Mouse (Mus musculus) kidney, postnatal 36 days (tissue): ENCODE measurements at regions not wholly inside any gene's neighbourhood (a gene's known extent, or its start where the extent isn't known, plus 50 kb on each side); places are given as distances from the start of the nearest gene placed in this dataset.

Source experiments
- DNase-seq, 2 experiments: peaks; one replicate each; pipeline ENCODE4 v3.0.0; 2021 to 2022; ENCODE audit warnings: mixed read lengths in 2 of 2

DNA sequence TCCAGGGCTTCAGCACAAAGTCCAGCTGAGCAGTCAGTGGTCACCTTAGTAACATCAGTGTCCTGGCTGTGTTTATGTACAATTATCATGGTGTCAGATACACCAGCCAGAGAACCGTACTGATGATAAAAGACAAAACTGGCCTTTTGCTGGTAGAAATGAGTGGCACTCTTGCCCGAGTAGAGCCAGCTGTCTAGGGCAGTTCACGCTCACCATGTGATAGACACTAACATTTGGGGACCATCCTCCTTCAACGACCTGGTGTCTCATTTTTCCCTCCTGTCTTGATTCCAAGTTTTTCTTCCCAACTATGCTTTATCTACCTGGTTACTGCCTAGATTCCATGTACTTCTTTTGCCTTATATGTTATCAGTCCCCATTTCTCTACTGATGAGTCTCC lies 349.3 kb downstream of the Lpin1 start:
- DNase-seq: no peak

- DNase-seq: no peak
Measured at GRCm38 (mm10) chr12:16260981-16261380, 349.8 kb downstream of the Lpin1 start.

DNA sequence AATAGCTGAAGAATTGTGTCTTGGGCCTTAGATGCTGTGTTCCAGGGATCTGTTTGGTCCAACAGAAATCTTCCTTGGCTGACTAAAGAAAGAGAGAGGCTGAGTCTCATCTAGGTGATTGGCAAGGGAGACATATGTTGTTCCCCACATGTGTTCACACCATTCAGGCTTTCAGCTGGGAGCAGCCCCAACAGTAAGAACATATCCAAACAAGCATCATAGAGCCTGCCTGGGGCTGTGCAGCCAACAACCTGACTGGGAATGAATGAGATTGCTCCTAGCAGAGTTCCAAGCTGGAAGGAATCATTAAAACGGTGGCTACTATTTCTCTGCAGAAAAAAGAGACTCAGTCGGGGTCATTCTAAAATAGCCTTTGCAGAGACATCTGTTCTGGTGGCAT lies 350.3 kb downstream of the Lpin1 start:
- no peak for DNase-seq

GRCm38 (mm10) chr12:16250621-16251020 lies 360.1 kb downstream of the Lpin1 start:
- DNase-seq: no peak

GRCm38 (mm10) chr12:16250096-16250495 lies 360.7 kb downstream of the Lpin1 start:
- DNase-seq: no peak

GRCm38 (mm10) chr12:16239792-16240191 lies 371.0 kb downstream of the Lpin1 start:
- no peak for DNase-seq

GRCm38 (mm10) chr12:16237498-16237897 lies 373.3 kb downstream of the Lpin1 start:
- DNase-seq: no peak

- peak in 1 of 2 experiments; percentile 44 for DNase-seq
Measured at GRCm38 (mm10) chr12:16233559-16233958, 377.2 kb downstream of the Lpin1 start.

GRCm38 (mm10) chr12:16232828-16233227 lies 377.9 kb downstream of the Lpin1 start:
- DNase-seq: peak; percentile 23 to 49

GRCm38 (mm10) chr12:16232051-16232450 lies 378.7 kb downstream of the Lpin1 start:
- DNase-seq: peak; percentile 67 to 77

- DNase-seq: no peak
Measured at GRCm38 (mm10) chr12:16231093-16231492, 379.7 kb downstream of the Lpin1 start.

DNA sequence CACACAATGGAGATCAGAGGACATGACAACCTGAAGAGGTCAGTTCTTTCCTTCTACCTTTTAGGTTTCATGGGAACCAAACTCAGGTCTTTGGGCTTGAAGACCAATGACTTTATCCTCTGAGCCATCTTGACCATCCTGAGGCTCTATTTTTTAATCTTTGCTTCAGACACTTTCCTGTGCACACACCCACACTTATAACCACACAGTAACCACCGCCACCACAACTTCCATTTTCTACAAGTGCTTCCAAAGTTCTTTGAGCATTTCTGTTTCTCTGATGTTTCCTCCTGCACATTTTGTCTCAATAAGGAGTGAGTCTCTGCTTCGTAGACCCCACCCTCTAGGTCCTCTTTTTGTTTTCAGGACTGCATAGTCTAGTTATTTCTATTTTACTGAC lies 385.3 kb downstream of the Lpin1 start:
- DNase-seq: no peak

DNA sequence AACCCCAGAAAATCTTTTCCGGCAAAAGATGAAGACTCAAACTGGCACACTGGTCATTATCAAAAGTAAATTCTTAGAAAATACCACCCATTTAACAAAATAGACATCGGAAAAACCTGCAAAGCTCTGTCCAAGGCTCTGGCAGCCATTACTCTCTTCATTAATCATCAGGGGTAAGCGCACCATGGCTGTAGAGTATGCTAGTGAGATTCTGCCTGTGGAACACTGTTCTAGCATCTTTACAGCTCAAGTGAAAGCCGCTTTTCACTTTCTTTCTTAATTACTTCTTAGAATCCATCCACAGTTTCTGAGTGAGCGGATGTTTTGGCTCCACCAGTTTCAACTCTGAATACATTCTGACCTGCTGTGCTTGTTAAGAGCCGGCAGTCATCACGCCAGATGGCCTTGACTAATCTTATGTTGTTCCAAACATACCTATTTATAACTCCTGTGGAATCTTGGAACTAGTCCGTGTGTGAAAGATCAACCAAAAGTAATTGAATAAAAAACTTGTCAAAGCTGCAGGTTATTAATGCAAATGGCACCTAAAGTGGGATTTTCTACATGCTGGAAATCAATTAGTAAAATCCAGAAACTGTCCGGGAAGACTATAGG lies 387.8 kb downstream of the Lpin1 start:
- no peak for DNase-seq

- no peak for DNase-seq
Measured at GRCm38 (mm10) chr12:16222205-16222604, 388.6 kb downstream of the Lpin1 start.

GRCm38 (mm10) chr12:16221142-16221541 lies 389.6 kb downstream of the Lpin1 start:
- DNase-seq: peak in 1 of 2 experiments; percentile 50

- peak; percentile 34 to 73 for DNase-seq
Measured at GRCm38 (mm10) chr12:16220561-16220960, 390.2 kb downstream of the Lpin1 start.

GRCm38 (mm10) chr12:16218906-16219305 lies 391.9 kb downstream of the Lpin1 start:
- DNase-seq: no peak

- DNase-seq: no peak
Measured at GRCm38 (mm10) chr12:16210553-16210952, 393.8 kb upstream of the Trib2 start.

DNA sequence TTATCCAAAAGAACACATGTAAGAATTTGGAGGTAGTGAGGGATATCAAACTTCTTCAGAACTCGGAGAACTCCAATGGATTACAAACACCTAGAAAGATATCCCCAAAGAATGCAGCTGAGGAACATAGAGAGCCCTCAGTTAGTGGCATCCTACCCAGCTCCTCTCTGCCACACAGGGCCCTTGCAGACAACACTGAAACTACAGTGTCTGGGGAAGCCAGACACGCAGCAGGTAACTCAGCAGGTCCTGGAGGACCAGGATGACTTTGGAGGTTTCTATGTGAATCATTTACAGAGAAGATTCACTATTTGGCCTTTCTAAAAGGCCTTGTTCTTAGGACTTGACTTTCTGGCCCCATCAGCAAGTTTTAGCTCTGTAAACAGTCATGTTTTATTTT lies 393.4 kb upstream of the Trib2 start:
- peak; percentile 41 to 60 for DNase-seq

GRCm38 (mm10) chr12:16204941-16205340 lies 388.2 kb upstream of the Trib2 start:
- DNase-seq: no peak

DNA sequence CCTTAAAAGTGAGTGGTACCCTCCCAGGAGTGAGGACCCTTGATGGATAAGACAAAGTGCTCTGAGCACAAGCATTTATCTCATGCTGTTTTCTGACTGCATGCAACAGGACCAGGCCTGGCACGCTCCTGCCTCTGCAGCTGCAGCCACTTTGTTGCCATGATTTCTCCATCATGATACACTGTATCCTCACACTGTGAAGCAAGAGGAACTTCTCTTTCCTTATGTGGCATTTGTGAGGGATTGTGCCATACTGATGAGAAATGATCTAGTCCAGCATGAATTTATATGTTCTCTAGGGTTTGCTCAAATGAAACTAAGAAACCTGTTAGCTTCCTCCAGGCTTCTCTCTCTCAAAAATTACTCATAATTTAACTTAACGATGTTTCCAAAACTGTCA lies 380.2 kb upstream of the Trib2 start:
- DNase-seq: no peak

DNA sequence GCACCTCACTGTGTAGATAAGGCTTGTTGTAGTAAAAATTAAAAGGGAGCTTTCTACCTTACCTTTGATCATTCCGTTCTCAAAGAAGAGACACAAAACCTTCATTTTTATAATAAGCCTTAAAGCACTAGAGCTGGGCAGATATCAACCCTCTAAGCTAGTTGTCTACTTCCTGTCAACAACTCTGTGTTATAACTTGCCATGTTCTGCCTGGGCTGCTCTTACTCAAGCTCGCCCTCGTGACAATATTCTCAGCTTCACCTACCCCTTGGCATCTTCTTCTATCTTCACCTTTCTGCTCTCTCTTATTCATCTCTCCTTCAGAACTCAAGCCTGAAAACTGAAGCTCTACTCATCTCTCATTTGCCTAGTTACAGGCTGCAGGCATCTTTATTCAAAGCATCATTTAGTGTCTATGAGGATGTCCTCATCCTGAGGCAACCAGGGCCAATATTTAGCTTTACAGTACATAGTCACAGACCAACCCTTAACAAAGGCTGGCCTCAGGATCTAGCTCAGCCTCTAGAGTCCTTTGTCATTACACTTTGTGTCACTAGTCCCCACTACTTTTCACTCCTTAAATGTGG lies 375.2 kb upstream of the Trib2 start:
- DNase-seq: no peak

DNA sequence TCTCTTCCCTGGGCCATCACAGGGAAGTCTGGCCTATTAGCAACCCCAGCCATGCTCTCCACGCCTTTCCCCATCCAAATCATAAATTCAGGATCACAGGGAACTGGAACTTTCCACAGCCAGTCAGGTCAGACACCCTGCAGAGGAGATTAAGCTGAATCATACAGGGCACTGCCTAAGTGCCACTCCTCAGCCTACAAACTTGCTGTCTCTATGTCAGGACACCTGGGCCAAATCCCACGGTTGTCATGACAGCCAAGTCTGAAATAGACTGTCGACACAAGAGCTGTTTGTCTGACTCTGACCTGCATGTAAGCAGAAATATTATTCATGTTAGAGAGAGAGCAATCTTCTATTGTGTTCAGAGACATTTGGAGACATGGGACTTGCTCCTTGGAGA lies 374.0 kb upstream of the Trib2 start:
- no peak for DNase-seq

DNA sequence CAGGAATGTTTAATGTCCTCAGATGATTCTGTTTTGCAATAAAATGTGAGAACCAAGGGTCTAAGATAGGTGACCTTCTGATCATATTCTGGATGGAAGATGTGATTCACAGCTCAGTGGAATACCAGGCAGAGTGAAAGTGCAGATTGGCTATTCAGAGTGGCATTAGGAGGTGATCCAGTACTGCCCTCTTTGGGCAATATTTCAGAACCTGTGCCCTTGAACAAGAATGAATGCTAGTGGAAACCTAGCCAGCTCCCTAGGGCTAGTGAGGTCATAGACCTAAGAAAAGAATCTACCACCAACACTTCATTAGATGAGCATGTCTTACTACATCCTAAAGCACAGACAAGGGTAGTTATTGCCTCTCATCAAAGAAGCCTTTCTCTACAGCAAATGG lies 372.7 kb upstream of the Trib2 start:
- DNase-seq: peak; percentile 11 to 31

DNA sequence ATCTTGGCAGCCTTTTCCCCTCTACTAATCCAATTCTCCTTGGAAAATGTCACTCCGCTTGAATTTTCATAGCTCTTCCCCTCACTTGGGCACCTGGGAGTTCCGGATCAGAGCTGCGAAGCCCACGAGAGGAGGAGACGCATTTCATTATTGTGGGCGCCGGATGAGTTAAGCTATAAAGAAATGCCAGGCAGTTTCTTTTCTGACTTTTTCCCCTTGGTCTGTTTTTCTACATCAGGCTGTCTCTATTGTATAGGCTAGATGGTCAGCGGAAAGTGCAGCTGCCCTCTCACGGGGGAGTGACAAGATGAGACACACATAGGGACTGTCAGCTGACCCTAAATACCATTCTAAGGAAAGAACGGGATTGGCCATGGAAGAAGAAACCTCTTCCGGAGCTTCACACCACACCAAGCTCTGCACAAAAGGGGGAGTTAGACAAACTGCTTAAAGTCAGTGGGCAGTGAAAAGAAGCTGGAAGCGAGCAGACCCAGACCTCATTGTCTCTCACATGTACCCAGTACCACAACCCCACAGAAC lies 369.3 kb upstream of the Trib2 start:
- no peak for DNase-seq
